In the genomic region with DNA sequence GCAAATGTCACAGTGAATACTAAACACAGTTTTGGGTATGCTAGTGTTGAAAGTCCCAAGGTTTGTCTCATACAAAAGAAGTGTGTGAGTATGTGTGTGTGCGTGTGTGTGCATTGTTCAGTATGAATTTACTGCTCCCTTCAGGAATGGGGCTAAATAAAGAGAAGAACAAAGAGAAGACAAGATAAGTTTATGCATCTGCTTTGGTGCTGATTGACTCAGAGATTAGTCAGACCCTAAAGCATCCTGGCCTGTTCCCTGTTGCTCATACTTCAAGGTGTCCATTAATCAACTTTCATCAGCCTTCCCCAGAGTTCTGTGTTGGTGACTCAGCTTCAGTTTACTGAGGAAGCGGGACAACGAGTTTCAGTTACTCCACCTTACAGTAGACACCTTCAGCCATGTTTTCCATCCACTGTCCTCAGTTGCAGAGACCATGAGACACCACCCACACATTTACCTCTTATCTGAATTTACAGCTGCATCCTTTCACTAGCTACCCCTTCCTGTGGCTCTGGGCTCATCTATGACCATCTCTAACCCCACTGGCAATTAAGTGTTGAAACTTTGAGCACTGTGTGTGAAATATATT, we compare ENCODE assay signal across 21 mouse cellular contexts.
A peak's percentile ranks its signal among the peaks of the same experiment; 100 is the strongest.
DNase-seq lines count a peak whose midpoint lies in the region; ATAC-seq and TF ChIP-seq lines count a peak whose summit lies in the region.
"Had no signal": no experiment of that assay in that cellular context is flagged by ENCODE, and none has a peak within 500 bp of the region (broad histone marks: within the 10 kb centered on the region; RNA-seq: fewer than 3 reads in every experiment).

No protein-coding gene starts in this region.

- no peak overlapping the region for H3ac ChIP-seq in C2C12 (ENCODE audit: control insufficient read depth, insufficient read length, low read depth)

- in situ Hi-C loops in Patski (cut with MboI; ENCODE audit: low pct_unique_long_range_greater_than_20kb): no loop called here

- CTCF ChIA-PET in Patski (lab: Charles Lee): interaction anchor here (0.8 to 1.2 kb wide), 2 partner anchors 10 to 37 kb away, joined by 3 read pairs; no protein-coding TSS in a partner anchor

- peak; percentile 54 for ATAC-seq in Patski
- ATAC-seq: forebrain, embryonic 15.5 days; intestine, embryonic 15.5 days had no signal

- H3K27me3 ChIP-seq in C2C12 (ENCODE audit: control insufficient read depth, insufficient read depth, insufficient read length): no peaks in the 10 kb centered on the region
- no peaks in the 10 kb centered on the region for H3K27me3 ChIP-seq in Patski
- no peaks in the 10 kb centered on the region for H3K27me3 ChIP-seq in limb, embryonic 10.5 days (ENCODE audit: low read depth, poor library complexity, severe bottlenecking)
- H3K27me3 ChIP-seq: embryonic facial prominence, embryonic 12.5 days; forebrain, embryonic 15.5 days; heart, embryonic 15.5 days; intestine, embryonic 15.5 days had no signal

- 90% methylated on average over 3 of the region's 3 CpGs for WGBS in limb, embryonic 10.5 days

- no peak overlapping the region for H3K27ac ChIP-seq in limb, embryonic 10.5 days
- H3K27ac ChIP-seq: embryonic facial prominence, embryonic 12.5 days; forebrain, embryonic 15.5 days; heart, adult 2 months; heart, embryonic 15.5 days; hindbrain, embryonic 10.5 days; hindbrain, embryonic 14.5 days; intestine, embryonic 15.5 days had no signal

- no peak overlapping the region for H3K4me3 ChIP-seq in C2C12 (ENCODE audit: insufficient read depth, poor library complexity, severe bottlenecking)
- H3K4me3 ChIP-seq in limb, embryonic 10.5 days: no peak overlapping the region
- H3K4me3 ChIP-seq: embryonic facial prominence, embryonic 12.5 days; forebrain, embryonic 15.5 days; heart, adult 2 months; heart, embryonic 15.5 days; hindbrain, embryonic 10.5 days; intestine, embryonic 15.5 days had no signal

- H3K79me3 ChIP-seq in C2C12 (ENCODE audit: low read depth): no peaks in the 10 kb centered on the region

- POLR2A ChIA-PET in Patski (lab: Charles Lee): no interaction called here

- H3K79me2 ChIP-seq in C2C12 (ENCODE audit: control insufficient read depth, insufficient read depth): no peaks in the 10 kb centered on the region

- H3K9me3 ChIP-seq in limb, embryonic 10.5 days (replicated peaks): no peaks in the 10 kb centered on the region
- H3K9me3 ChIP-seq: embryonic facial prominence, embryonic 12.5 days; forebrain, embryonic 15.5 days; heart, embryonic 15.5 days; hindbrain, embryonic 10.5 days; intestine, embryonic 15.5 days had no signal

- no peaks in the 10 kb centered on the region for H3K36me3 ChIP-seq in C2C12 (ENCODE audit: control insufficient read depth, insufficient read depth)
- no peaks in the 10 kb centered on the region for H3K36me3 ChIP-seq in limb, embryonic 10.5 days
- H3K36me3 ChIP-seq: embryonic facial prominence, embryonic 12.5 days; forebrain, embryonic 15.5 days; heart, embryonic 15.5 days; hindbrain, embryonic 10.5 days; intestine, embryonic 15.5 days had no signal

- DNase-seq in 3T3-L1 (ENCODE audit: low read depth, low spot score) (peak; percentile 34), Patski (ENCODE audit: low read depth, low spot score) (no peak)
- DNase-seq in adrenal gland, postnatal 36 days: peak; percentile 2 to 20
- no peak for DNase-seq in frontal cortex, adult 2 months (ENCODE audit: extremely low spot score in 1 of 2, low spot score in 1 of 2)
- no peak for DNase-seq in frontal cortex, postnatal 25 days (ENCODE audit: low spot score in 2 of 2)
- DNase-seq in limb, embryonic 10.5 days (ENCODE audit: low spot score): no peak
- DNase-seq: B cell, adult 2 months; cerebellum, adult 11-12 months; cerebellum, adult 9-10 months; cerebellum, postnatal 25 days; gastrocnemius, postnatal 14 days; heart, adult 2 months; heart, postnatal 14 days; kidney, adult 18-20 months had no signal

- TF ChIP-seq CTCF in C2C12 (IDR thresholded peaks at IDR 0.05; ENCODE audit: control insufficient read depth, insufficient read depth, insufficient read length): no peak
- no peak for TF ChIP-seq CTCF in Patski (IDR thresholded peaks at IDR 0.05)

- H3K4me1 ChIP-seq in limb, embryonic 10.5 days: no peaks in the 10 kb centered on the region
- H3K4me1 ChIP-seq: embryonic facial prominence, embryonic 12.5 days; forebrain, embryonic 15.5 days; heart, embryonic 15.5 days; hindbrain, embryonic 10.5 days; intestine, embryonic 15.5 days had no signal

TF ChIP-seq in C2C12, 6 proteins besides CTCF, POLR2A, EP300 and RAD21:
- no peak for TF ChIP-seq CEBPB (IDR thresholded peaks at IDR 0.05; ENCODE audit: low read depth)
- no peak for TF ChIP-seq FOSL1 (IDR thresholded peaks at IDR 0.05; ENCODE audit: insufficient read depth, low read length, poor library complexity, severe bottlenecking)
- no peak for TF ChIP-seq USF1 (IDR thresholded peaks at IDR 0.05; ENCODE audit: low read depth)
- no peak for TF ChIP-seq MAX (IDR thresholded peaks at IDR 0.05)
- peak; percentile 31 for TF ChIP-seq MYOD1 (IDR thresholded peaks at IDR 0.05; ENCODE audit: control insufficient read depth, insufficient read length, low read depth)
- no peak for TF ChIP-seq MYOG (IDR thresholded peaks at IDR 0.05; ENCODE audit: control insufficient read depth, extremely low read depth, insufficient read length)

Comparison
In these comparisons a context has a peak if more than half of its experiments do, and no peak if none do; other contexts are left out.
1. DNase-seq: peak in 3T3-L1 (single experiment) and adrenal gland, postnatal 36 days (2 of 2); none in Patski (single experiment), frontal cortex, adult 2 months (0 of 2), frontal cortex, postnatal 25 days (0 of 2) and limb, embryonic 10.5 days (single experiment).